Mouse (Mus musculus) gastrocnemius, postnatal 10 days (tissue): Measurements from ENCODE around the gene Mrpl53. TPM values are rescaled to one million over a fixed set of nuclear protein-coding genes. Genes with fewer than 3 reads are reported as not detected.

ENCODE experiments used
- DNase-seq: peaks from one replicate; pipeline ENCODE4 v3.0.0; 2021; ENCODE audit warnings: mixed read lengths
- total RNA-seq, 2 experiments: library from RNA; stranded (reverse); gene quantifications; 2 replicates each; pipeline ENCODE4 v1.2.3; 2021

Gene Mrpl53
- total RNA-seq, 2 experiments from 2014 or later = 101 to 114 TPM

DNA sequence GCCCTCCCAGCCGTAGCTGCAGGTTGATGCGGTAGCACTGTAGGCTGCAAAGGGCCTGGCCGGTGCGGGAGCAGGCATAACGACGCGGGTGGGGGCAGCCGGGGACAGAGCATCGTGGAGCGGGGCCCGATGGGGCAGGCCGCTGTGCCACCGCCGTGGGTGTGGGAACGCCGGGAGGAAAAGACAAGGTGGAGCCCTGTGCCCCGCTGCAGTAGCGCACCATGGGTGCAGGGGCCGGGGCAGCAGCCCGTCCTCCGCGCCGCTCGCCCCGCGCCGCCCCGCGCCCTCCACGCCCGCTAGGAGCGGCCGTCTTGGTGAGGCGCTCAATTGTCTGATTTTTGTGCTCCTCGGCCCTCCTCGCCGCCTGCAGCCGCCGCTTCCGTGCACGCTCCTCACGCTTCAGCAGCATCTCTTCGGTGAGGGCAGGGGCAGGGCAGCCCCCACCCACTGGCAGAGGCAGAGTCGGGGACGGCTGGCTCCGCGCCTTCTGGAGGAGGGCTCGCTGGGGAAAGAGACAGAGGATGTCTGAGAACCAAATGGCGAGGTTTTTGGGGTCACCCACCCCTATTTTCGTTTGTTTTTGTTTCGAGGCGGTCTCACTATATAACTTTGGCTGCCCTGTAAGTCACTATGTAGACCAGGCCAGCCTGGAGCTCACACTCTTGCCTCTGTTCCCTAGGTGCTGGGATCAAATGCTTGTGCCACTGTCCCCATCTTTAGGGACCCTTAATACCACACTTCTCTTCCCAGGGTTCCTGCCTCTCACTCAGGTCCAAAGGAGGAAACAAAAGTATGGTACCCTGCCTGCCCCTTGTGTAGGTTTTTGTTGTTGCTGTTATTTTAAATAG lies 13.2 kb downstream of the Mrpl53 start:
- peak; percentile 64 for DNase-seq

DNA sequence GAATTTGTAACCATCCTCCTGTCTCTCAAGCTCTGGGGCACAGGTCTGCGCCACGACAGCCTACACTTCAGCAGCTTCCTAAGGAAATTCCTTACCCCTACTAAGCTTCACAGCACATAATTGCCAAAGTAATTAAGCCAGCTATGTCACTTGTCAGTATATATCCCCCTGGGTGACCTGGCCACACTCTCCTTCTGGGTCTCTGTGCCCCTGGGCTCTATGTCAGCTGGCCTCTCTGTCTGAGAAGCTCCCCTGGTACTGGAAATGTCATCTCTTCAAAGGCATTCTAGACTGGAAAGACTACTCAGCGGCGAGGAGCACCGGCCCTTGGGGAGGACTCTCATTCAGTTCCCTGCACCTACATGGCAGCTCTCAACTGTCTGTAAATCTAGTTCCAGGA lies 14.1 kb downstream of the Mrpl53 start:
- DNase-seq = no peak

DNA sequence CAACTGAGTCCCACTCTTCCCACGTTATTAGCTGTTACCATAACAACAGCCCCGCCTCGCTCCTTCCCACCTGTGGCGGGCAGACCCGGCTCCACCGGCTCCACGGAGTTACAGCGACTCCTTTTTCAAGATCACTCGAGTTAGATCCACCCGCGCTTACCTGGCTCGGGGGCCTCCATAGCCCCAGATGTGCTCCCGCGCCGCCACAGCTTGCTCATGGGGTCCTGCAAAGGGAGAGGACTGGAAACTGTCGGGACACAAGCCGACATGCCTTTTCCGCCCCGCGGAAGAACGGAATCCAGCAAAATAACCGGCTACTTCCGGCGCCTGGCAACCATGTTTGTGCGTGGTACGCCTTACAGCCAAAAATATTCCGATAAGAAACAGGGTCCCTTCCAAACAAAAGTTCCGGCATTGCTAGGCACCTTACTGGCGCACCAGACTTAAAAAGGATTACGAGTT lies 16.0 kb downstream of the Mrpl53 start:
- DNase-seq = peak; percentile 86

DNA sequence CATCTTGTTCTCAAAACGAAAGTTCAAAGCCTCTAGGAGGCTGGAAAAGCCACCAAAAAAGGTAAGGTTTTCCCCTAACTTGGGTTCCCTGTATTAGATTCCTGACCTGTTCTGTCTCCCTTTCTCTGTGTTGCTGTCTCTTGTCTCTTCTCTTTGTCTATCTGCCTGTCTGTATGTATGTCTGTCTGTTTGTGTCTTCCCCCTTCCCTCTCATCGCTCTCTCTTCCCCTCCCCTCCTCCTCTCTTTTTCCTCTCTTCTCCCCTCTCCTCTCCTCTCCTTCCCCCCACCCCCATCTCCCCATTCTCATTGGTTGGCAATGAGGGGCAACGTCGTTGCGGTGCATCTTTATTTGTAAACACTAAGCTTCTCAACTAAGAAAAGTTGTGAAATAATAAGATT lies 16.5 kb downstream of the Mrpl53 start, which contains the start of gene Ino80b:
Ino80b (minus strand) TSS at position 101 of the 400 bp plus-strand sequence.
- DNase-seq = no peak

DNA sequence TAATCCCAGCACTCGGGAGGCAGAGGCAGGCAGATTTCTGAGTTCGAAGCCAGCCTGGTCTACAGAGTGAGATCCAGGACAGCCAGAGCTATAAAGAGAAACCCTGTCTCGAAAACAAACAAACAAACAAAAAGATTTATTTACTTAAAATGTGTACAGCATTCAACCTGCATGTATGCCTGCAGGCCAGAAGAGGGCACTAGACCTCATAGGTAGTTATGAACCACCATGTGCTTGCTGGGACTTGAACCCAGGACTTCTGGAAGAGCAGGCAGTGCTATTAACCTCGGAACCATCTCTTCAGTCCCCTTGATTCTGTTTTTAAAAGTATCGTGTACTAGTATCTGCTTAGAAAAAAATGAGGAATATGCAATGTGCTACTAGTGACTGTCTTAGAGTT lies 18.6 kb downstream of the Mrpl53 start:
- no peak for DNase-seq

DNA sequence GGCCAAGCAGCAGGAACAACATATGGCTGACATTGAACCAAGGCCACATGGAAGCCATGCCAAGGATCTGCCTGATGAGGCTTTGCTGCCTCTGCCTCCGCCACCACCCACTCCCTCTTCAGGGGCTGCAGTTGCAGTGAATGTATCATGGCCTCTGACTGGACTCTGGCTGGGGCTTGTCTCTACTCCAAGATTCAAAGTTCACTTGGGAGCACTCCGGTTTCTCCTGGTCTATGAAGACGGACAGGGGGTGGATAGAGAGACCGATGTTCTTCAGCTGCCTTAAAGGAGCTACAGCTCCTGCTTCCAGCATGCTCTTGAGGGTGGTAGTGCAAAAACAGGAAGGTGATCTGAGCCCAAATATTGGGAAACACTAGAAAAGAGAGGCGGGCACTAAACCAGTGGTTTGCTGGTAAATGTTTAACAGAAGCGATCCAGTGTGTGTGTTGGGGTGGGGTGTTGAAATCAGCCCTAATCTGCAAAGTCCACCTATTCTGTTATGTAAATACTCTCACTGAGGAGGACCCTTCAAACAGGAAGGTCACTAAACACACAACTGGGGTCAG lies 22.7 kb downstream of the Mrpl53 start:
- DNase-seq = peak; percentile 2

DNA sequence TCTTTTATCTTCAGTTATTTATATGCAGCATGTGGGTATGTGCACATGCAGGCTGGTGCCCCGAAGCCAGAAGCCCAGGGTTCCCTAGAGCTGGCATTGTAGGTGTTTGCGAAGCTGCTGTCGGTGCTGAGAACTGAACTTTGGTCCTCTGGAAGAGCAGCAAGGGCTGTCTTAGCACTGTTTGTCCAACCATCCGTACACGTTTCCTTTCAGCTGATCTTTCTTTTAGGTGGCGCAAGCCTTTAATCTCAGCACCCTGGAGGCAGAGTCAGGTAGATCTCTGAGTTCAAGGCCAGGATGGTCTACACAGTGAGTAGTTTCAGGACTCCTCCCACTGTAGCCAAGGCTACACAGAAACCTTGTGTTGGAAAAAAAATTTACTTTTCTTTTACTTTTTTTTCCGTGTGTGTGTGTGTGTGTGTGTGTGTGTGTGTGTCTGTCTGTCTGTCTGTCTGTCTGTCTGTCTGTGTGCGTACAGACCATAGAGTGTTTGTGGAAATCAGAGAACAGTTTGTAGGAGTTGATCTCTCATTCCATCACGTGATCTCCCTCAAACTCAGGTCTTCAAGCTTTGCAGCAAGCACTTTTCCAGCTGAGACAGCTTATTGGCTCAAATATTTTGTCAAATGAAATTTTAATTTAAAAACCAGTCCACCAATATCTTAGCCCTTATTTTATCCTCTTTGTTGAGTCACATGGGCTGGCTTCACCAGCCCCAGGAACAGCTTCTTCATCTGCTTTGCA lies 23.5 kb downstream of the Mrpl53 start:
- DNase-seq = no peak

DNA sequence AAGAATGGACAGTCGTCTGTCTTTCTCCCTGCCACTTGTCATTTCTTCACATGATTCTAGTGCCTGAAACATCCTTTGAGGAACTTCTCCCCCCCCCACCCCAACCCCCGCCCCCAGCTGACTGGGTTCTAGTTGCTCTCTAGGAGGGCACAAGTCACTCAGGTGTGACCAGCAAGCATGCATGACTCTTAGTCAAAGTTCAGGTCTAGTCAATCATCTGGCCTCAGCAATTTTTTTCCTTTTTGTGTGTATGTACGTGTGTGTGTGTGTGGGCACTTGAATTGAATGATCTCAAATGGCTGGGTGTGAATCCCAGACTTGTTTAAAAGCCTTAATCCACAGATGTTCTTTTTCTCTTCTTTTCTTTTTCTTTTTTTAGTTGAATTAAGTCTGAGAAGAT lies 25.4 kb downstream of the Mrpl53 start:
- DNase-seq = no peak

DNA sequence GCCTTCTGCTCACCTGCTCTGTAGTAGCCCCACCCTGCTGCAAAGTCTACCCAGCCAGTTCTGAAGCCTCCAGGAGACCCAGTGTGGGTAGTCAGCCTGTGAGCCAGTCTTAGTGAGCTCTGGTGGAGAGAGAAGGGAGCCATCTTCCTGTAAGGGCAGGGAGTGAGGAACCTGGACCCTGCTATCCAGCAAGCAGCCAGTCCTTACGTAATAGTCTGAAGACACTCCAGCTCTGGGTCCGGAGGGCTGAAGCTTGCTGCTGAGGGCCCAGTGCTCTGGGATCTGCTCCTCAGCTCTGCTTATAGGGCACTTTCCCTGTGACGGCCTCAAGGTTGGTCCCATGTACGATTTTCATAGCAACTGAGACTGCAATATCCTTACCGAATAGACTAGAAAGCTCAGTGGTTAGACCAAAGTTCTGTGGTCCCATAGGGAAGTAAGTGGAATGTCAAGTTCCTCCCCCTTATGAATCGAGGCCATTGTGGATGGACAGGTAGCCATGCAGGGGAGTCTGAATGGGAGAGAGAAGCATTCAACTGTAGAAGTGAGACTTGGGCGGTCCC lies 26.2 kb downstream of the Mrpl53 start, which contains the start of gene Rtkn:
Rtkn (plus strand) TSS at position 513 of the 563 bp plus-strand sequence.
- DNase-seq = no peak

DNA sequence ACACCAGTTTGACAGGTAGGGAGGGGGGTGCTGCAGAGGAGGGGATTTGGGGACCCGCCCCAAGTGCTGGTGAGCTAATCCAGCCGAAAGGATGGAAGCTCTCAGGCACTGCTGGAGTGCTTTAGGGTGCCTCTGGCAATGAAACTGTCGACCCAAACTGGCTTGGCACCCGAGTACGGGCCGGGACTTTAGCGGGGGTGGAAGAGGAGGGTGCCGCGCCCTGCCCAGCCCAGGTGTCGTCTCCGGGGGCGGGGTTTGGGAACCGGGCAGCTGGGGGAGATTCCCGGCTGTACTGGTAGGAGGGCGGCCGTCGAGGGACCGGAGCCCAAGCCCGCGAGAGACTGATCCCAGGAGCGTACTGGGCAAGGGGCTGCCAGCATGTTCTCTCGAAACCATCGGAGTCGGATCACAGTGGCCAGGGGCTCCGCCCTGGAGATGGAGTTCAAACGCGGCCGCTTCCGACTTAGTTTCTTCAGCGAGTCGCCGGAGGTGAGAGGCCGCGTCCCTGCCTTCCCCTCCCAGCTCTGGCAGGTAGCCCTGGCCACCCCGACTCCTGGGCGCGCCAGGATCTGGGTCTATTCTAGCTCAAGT lies 26.8 kb downstream of the Mrpl53 start:
- DNase-seq = peak; percentile 66

DNA sequence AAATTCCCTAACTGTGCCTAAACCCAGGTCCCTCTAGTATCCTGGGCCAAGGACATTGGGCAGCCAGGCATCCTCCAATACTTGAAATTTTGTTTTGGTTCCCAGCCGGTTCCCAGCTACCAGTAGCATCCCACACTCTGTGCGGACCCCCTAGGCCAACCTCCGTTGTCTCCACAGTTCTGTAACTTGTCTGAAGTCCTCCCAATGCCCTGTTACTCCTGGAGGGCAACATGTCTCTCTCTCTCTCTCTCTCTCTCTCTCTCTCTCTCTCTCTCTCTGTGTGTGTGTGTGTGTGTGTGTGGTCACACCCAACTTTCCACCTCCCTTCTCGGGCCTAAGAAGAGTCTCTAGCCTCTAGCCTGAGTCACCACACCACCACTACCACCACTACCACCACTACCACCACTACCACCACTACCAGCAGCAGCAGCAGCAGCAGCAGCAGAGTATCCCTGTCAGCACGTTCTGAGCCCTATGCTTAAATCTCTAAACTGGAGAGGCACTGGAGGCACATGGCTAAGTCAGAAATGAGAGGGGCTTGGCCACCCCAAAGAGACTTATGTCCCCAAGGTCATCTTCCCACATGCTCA lies 27.5 kb downstream of the Mrpl53 start:
- no peak for DNase-seq

DNA sequence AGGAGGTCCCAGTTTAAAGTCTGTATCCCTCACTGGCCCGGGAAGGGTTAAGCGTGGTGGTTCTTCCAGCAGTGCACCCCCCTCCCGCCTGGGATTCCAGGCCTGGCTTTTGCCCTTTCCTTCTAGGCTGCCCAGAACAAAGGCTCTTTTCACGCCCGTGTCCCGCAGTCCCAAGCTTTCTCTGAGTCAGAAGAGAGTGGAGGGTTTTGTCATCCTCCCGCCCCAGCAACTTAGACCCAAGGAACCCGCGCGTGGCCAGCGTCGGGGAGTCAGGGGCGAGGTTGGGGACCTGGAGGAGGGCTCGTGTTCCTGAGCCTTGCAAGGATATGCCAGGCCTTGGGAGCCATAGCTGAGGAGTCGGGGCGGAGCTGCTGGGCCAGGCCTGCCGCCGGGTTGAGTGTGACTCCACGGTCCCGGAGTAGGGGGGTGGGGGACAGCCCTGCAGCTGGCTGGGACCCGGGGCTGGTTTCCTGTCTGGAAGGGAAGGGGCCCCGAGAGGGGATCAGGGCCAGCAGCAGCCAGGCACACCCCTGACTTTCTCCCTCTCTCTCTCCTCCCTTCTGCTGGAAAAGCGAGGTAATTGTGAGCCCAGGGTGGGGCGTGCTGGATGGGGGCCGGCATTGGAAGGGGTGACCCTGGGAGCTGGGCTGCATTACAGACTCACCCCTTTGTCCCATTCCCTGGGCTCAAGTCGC lies 28.2 kb downstream of the Mrpl53 start:
- peak; percentile 80 for DNase-seq

DNA sequence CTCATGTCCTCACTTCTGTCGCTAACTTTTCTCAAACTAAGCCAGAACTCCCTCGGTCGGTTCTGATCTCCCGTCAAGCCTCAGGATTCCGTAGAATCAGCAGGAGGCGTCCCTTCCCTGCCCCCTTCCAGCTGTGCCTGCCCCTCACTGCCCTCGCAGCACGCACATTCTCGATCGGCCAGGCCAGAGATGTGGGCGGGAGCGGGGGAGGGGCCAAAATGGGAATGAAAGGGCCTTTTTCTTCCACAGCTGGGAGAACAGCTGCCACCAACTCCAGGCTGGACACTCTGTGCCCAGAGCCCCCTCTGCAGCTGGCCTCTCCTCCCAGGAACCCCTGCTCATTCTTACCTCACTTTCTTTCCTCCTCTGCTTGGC lies 28.7 kb downstream of the Mrpl53 start:
- peak; percentile 93 for DNase-seq

DNA sequence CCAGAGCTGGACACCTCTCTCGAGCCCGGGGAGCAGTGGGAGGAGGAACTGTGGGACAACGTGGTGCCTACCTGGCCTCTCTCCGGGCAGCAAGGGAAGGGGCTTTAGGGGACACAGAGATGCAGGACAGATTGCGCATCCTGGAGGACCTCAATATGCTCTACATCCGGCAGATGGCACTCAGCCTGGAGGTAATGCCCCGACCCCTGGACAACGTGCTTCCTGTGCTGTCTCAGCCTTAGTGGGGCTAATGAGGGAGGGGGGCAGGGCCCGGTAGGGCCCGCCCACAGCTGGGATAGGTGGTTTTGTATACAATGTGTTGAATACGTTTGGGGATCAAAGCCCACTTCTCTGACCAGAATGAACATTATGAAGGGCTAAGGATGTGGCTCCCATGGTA lies 29.2 kb downstream of the Mrpl53 start:
- peak; percentile 47 for DNase-seq

DNA sequence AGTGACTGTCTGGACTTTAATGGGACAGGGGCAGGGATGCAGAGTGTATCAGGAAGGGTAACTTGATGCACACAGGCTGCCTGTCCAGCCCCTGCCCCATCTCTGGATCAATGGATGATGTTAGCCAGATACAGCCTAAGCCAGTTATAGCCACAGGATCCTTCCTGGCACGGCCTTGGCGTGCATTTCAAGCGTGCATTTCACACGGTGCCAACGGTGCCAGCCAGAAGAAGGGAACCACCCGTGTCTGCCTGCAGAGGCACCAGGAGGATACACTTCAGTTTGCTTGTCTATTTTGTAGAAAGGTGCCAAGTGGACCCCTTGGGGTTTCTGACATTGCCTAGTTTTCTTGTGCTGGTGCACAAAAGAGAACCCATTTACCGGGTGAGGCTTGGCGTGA lies 31.2 kb downstream of the Mrpl53 start:
- DNase-seq = no peak

DNA sequence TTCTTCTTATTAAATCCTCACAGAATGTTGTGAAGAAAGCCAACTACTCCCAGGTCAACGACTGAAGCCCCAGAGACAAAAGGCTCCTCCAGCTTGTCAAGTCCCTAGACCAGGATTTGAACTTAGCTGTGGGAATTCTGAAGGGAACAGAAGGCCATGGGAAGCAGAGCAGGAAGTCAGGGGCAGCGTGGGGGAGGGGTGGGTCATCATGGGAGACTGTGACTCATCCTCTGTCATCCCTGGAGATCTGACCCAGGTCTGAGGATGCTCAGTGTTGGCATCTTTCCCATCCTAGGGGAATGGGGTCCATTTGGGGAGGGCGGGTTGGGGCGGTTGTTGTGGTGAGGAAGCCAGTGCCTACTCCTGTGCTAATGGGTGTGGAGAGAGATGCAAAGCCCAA lies 32.8 kb downstream of the Mrpl53 start:
- DNase-seq = no peak

DNA sequence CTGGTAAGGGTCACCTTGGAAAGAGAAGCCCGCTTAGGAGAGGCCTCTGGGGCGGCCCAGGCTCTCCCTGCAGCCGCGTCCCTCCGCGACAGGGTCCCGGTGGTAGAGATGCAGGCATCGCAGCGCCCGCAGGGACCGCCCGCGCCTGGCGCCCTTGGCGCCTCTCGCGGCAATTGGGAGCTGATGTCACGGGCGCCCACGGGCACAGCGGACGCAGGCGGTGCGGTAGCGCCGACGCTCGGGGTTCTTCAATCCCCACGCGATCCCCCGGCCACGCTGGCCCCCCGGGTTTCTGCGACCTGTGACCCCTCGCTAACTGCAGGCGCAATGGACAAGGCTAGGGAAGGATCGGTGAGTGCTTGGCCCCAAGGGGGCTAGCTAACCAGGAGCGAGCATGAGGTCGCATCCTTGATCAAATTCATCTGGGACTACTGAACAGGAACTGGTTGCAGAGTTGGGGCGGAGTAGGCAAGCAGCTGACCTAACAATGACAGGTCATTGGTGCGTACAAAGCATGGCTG lies 33.4 kb downstream of the Mrpl53 start:
- no peak for DNase-seq

DNA sequence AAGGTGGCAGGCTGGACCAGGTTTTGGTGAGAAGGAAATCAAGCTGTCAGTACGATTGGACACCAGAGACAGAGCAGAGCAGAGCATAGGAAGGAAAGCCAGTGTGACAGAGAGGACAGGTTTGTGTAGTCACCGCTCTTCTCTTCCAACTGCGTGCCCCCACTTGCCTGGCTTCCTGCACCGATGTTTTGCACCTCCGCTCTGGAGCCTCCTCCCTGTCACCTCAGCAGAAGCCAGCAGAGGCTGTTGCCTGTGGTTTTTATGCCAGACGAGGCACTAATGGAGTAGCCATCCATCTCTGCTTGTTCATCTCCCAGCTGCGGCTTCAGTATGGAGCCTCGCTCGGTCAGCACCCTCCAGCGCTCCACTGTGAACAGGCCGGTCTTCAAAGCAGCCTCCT lies 34.0 kb downstream of the Mrpl53 start:
- DNase-seq = no peak

DNA sequence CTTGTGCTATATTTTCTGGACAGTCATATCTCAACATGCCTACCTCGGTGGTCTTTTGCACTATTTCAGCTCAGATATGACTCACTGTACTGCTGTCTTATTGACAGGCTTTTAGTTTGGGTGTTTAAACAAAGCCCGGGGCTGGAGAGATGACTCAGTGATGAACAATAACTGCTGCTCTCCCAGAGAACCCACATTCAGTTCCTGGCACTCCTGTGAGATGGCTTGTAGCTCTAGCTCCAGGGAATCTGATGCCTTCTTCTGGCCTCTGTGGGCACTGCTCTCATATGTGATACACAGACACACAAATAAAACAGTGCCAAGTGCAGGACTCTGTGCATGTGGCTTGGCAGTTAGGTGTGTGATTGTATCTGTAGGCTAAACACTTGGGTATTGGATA lies 36.4 kb downstream of the Mrpl53 start:
- DNase-seq = no peak

DNA sequence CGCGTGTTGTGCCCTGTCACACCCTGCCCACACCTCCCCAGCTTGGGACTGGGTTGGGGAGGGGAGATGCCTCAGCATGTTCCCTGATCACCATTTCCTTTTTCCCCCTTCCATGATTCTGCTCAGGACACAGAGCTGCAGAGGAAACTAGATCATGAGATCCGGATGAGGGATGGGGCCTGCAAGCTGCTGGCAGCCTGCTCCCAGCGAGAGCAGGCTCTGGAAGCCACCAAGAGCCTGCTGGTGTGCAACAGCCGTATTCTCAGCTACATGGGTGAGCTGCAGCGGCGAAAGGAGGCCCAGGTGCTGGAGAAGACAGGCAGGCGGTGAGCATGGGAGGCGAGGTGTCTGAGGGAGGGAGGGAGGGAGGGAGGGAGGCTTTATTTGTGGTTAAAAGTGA lies 37.0 kb downstream of the Mrpl53 start:
- DNase-seq = no peak

DNA sequence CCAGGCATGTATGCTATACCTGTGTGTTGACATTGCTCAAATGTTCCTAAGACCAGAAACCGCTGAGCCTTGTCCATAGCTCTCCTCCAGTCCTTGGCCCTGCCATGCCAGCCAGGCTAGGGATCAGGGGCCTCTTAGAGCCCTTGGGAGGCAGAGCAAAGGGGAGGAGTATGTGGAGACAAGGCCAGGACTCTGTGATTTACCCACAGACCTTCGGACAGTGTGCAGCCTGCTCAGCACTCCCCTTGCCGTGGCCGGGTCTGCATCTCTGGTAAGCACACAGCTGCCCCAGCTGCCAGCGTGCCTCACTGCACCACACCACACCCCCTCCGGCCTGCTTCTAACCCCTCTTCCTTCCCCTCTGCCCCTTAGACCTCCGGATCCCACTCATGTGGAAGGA lies 38.4 kb downstream of the Mrpl53 start:
- no peak for DNase-seq
